Mouse (Mus musculus) testis, postnatal 10 days (tissue): ENCODE results near the gene Ift27.

Source experiments
- DNase-seq: peaks from one replicate; pipeline ENCODE4 v3.0.0; 2021; ENCODE audit warnings: low spot score

Ift27 gene

GRCm38 (mm10) chr15:78172256-78172898 lies 1.5 kb downstream of the Ift27 start:
- DNase-seq = no peak

GRCm38 (mm10) chr15:78171651-78172050 lies 2.3 kb downstream of the Ift27 start:
- DNase-seq = no peak

- DNase-seq = no peak
Measured at GRCm38 (mm10) chr15:78170708-78171107, 3.2 kb downstream of the Ift27 start.

GRCm38 (mm10) chr15:78169566-78169965 lies 4.3 kb downstream of the Ift27 start:
- DNase-seq = no peak

GRCm38 (mm10) chr15:78165292-78165691 lies 8.6 kb downstream of the Ift27 start:
- DNase-seq = no peak

GRCm38 (mm10) chr15:78164466-78164865 lies 9.4 kb downstream of the Ift27 start:
- no peak for DNase-seq

GRCm38 (mm10) chr15:78161946-78162345 lies 12.0 kb downstream of the Ift27 start:
- DNase-seq = no peak

GRCm38 (mm10) chr15:78158335-78158734 lies 15.6 kb downstream of the Ift27 start:
- DNase-seq = no peak

GRCm38 (mm10) chr15:78157824-78158223 lies 16.1 kb downstream of the Ift27 start:
- DNase-seq = no peak

- DNase-seq = no peak
Measured at GRCm38 (mm10) chr15:78157330-78157729, 16.6 kb downstream of the Ift27 start.

- no peak for DNase-seq
Measured at GRCm38 (mm10) chr15:78155421-78155820, 18.5 kb downstream of the Ift27 start.

GRCm38 (mm10) chr15:78153045-78153775 lies 20.7 kb downstream of the Ift27 start:
- no peak for DNase-seq

- DNase-seq = no peak
Measured at GRCm38 (mm10) chr15:78148565-78148964, 25.3 kb downstream of the Ift27 start.

- DNase-seq = no peak
Measured at GRCm38 (mm10) chr15:78140226-78140625, 33.7 kb downstream of the Ift27 start.

- no peak for DNase-seq
Measured at GRCm38 (mm10) chr15:78134606-78135005, 39.3 kb downstream of the Ift27 start.

- no peak for DNase-seq
Measured at GRCm38 (mm10) chr15:78133389-78133788, 40.5 kb downstream of the Ift27 start.

GRCm38 (mm10) chr15:78119704-78120103 lies 54.2 kb downstream of the Ift27 start, which contains the start of gene Cacng2:
TSS of gene Cacng2 (minus strand) at chr15:78120028.
- peak; percentile 99 for DNase-seq

- no peak for DNase-seq
Measured at GRCm38 (mm10) chr15:78119248-78119647, 54.7 kb downstream of the Ift27 start.

- DNase-seq = no peak
Measured at GRCm38 (mm10) chr15:78118275-78118995, 55.5 kb downstream of the Ift27 start.

GRCm38 (mm10) chr15:78117731-78118130 lies 56.2 kb downstream of the Ift27 start:
- DNase-seq = no peak

- no peak for DNase-seq
Measured at GRCm38 (mm10) chr15:78116936-78117335, 57.0 kb downstream of the Ift27 start.

- no peak for DNase-seq
Measured at GRCm38 (mm10) chr15:78116244-78116643, 57.7 kb downstream of the Ift27 start.
